Mouse (Mus musculus) frontal cortex, adult 2 months (tissue): ENCODE measurements around the gene B3galt4. TPM values are rescaled to one million over a fixed set of nuclear protein-coding genes. Genes with fewer than 3 reads are reported as not detected.
A peak's percentile ranks its signal among the peaks of the same experiment; 100 is the strongest.
"Not testable (repeated sequence)": the region's sequence is repeated elsewhere in the genome, so short reads cannot be mapped to it uniquely, and the experiment has no call there.

Experiments used
- DNase-seq, 2 experiments: peaks; one replicate each; pipeline ENCODE4 v3.0.0; 2022; ENCODE audit warnings: low spot score in 1 of 2; ENCODE audit errors: extremely low spot score in 1 of 2
- polyA plus RNA-seq: library from polyadenylated mRNA; depleted of rRNA; stranded (reverse); fragments of >200 nt; gene quantifications from 2 replicates; pipeline ENCODE4 v1.2.3, GENCODE M21; 2012

B3galt4 gene
- polyA plus RNA-seq, 1 experiment = 7.5 TPM

DNA sequence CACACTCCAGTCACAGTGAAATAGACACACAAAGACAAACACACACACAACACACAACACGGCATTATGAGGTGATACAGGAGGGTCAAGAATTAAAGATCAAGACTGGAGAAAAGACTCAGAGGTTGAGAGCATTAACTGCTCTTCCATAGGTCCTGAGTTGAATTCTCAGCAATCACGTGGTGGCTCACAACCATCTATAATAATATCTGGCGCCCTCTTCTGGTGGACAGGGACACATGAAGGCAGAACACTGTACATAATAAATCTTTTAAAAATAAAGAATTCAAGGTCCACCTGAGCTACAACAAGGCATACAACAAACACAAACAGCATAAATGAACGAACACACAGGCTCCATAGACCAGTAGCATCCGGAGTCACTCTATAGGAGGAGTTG, 17.6 kb upstream of the B3galt4 start:
- DNase-seq = no peak

DNA sequence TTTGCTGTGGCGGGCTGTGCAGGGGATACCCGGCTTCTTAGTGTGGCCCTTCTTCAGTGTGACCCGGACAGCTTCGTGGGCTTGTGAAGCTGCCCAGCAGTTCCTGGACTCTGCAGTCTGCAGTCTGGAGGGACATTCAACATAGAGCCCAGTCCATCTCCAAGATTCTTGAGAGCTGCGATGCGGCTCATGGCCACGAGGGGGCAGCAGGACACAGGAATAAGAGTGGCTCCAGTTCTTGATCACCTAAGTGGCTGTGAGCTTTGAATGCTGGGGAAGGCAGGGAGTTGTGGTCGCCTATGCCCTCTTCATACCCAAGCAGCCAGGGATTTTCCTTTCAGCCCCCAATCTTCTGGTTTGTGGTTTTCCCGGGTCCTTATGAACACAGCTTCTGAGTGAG, 17.2 kb upstream of the B3galt4 start:
- DNase-seq = peak in 1 of 2 experiments; percentile 86

DNA sequence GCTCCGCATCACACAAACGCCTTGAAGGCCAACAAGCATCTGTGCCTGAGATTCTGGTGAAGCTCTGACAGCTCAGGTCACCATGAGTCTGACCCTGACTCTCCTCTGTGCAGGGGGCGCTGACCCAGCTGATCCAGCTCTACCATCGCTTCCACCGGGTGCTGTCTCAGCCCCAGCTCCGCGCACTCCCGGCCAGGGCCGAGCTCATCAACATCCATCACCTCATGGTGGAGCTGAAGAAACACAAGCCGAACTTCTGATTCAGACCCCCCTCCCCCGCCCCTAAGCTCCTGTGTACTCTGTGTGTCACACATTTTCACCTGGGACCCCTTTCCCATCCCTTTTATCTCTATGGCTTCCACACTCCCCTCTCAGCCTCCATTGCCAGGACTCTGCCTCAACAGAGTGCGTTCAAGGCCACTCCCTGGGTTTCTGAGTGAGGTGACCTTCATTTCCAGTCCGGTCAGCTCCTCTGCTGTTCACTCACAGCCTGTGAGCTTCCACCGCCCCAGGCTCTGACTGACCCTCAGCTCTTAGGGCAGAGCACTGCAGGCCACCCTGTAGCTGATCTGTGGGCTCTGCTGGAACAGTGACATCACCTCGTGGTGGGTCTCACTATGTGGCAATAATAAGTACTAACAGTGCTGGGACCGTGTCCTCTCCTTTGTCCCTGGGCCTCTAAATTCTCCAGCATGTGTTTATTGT, 14.7 kb upstream of the B3galt4 start:
- DNase-seq = no peak

DNA sequence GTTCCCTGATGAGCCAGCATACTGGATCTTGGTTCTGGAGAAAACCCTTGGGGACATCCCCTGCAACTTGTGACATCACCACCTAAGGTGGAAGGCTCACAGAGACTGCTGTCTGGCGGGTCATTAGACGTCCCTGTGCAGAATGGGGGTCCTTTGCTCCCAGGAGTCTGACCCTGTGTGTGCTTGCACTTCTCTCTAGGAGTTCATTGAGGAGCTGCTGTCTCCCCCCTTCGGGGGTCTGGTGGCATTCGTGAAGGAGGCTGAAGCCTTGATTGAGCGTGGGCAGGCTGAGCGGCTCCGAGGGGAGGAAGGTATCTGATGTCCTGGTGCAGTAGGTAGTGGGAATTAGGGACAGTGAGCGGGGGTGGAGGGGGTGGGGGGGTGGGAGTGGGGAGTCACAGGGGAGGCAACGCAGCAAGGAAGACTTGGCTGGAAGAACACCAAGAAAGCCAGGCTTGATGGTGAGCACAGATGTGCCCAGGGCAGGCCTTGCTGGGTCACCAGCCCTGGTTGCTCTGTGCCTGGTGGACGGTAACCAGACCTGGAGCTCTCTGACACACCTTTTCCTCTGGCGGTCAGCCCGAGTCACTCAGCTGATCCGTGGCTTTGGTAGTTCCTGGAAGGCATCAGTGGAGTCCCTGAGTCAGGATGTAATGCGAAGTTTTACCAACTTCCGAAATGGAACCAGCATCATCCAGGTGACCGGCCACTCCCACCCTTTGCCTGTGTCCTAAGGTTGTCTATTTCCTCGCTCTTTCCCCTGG, 14.0 kb upstream of the B3galt4 start:
- no peak for DNase-seq

- no peak for DNase-seq
Measured at GRCm38 (mm10) chr17:33962876-33963275, 11.6 kb upstream of the B3galt4 start.

- DNase-seq = no peak
Measured at GRCm38 (mm10) chr17:33959948-33960347, 8.7 kb upstream of the B3galt4 start.

GRCm38 (mm10) chr17:33959135-33959534, 7.8 kb upstream of the B3galt4 start:
- no peak for DNase-seq

- DNase-seq = no peak
Measured at GRCm38 (mm10) chr17:33958451-33958850, 7.2 kb upstream of the B3galt4 start.

GRCm38 (mm10) chr17:33957493-33957892, 6.2 kb upstream of the B3galt4 start:
- no peak for DNase-seq

DNA sequence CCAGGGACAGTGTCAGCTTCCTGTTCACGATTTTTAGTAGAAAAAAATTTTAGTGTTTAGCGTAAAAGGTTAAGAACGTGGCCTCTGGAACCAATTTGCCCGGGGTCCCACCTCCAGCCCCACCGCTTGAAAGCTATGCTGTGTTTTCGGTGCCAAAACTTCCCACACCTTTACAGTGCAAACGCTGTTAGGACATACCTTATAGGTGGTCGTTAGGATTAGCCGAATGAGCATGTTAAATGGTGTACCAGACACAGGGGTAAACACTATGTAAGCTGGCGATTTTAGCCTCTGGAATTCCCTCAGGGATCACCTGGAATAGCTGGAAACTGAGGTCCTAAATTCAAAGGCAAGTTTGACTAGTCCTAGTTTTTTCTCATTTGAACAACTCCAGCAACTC, 5.0 kb upstream of the B3galt4 start:
- no peak for DNase-seq

- peak; percentile 94 to 99 for DNase-seq
Measured at GRCm38 (mm10) chr17:33955555-33956214, 4.4 kb upstream of the B3galt4 start, which contains the start of the genes Vps52 and Rps18. Vps52 (plus strand) TSS chr17:33955812. Rps18 (minus strand) TSS chr17:33956001.

DNA sequence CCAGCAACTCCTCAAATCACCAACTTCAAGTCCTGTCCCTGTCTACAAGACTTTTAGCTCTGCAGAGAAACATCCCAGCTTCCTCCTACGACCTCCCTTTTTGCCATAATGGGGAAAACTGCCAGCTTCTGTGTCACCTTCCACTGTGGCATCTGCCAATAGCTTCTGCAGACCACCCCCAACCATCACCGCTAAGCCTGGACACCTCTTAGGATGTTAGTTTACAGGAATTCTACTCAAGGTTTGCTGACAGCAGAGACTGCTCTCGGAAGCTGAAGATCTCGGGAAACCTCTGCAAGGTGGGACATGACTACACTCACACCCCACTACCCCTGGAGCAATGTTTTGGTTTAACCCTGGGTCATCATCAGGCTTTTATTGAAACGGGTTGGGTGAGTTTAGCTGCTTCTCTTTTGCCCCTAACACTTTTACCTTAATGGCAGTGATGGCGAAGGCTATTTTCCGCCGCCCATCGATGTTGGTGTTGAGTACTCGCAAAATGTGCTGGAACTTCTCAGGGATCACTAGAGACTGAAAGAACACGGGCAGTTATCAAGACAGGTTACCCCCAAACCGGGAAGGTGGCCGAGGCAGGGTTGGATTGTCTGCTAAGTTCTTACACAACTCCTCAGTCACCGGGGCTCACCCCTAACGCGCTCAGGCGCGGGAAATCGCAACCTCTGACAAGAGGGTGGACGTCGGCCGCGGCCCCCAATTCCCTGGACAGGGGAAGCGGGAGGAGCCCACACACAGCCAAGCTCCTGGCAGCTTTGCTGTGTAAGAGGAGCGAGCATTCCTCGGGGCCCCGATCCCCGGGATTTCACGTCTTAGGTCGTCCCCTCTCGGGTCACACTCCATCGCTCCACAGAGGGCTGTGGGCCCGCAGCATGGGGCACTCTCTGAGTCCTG, 3.6 kb upstream of the B3galt4 start:
- DNase-seq = peak in 1 of 2 experiments; percentile 37

GRCm38 (mm10) chr17:33953961-33954565, 2.8 kb upstream of the B3galt4 start:
- DNase-seq = no peak

GRCm38 (mm10) chr17:33953310-33953709, 2.0 kb upstream of the B3galt4 start:
- DNase-seq = no peak

GRCm38 (mm10) chr17:33952879-33953278, 1.6 kb upstream of the B3galt4 start:
- DNase-seq = no peak

DNA sequence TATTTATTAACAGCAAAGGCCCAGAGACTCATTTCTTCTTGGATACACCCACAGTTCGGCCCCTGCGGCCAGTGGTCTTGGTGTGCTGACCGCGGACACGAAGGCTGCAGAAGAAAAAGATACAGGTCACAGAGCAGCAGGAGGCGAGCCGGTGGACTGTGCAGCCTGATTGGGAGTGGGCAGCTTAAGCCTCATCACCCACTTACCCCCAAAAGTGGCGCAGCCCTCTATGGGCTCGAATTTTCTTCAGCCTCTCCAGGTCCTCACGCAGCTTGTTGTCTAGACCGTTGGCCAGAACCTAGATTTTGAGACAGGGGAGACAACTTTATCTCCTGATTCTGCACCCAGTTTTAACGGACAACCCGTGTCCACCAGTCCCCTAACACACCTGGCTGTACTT, 727 bp upstream of the B3galt4 start:
- not testable (repeated sequence) for DNase-seq

- no peak for DNase-seq
Measured at GRCm38 (mm10) chr17:33950131-33950625, 1.1 kb downstream of the B3galt4 start.

DNA sequence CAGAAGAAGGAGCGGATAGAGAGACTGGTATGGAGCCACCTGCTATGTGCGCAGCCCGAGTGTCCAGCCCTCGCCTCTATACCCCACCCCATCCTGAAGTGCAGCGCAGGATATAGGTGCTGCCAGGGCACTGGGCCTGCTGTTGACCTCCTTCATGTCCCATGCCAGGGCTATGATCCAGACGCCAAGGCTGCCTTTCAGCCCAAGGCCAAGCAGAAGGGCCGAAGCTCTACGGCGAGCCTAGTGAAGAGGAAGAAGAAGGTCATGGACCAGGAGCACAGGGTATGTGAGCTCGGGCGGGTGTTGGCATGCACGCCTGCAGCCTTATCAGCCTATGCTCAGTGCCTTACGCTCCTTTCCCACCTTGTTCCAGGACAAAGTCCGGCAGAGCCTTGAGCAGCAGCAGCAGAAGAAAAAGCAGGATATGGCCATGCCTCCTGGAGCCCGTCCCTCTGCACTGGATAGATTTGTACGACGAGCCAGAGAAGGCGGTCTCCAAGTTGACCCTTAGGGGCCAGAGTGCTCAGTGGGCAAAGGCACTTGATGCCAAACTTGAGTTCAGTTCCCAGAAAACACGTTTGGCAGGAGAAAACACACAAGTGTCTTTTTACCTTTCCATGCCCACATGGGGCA, 2.3 kb downstream of the B3galt4 start:
- DNase-seq = no peak
